Mouse (Mus musculus): ENCODE measurements around the gene Zfp69. TPM values are rescaled to one million over a fixed set of nuclear protein-coding genes. Genes with fewer than 3 reads are reported as not detected.
A peak's percentile ranks its signal among the peaks of the same experiment; 100 is the strongest.

Gene Zfp69
- total RNA-seq, 2 experiments from 2014 or later: 0.20 to 0.42 TPM

GRCm38 (mm10) chr4:120913861-120914260, 37.6 kb downstream of the Zfp69 start:
- intact Hi-C loops (cut with DNase I): no loop called here
- Histone ChIP-seq H3K4me3 (no peak overlapping the region), H3K27ac (no peak overlapping the region)
- no peak for TF ChIP-seq CTCF (IDR thresholded peaks at IDR 0.05)
- no peak for DNase-seq

DNA sequence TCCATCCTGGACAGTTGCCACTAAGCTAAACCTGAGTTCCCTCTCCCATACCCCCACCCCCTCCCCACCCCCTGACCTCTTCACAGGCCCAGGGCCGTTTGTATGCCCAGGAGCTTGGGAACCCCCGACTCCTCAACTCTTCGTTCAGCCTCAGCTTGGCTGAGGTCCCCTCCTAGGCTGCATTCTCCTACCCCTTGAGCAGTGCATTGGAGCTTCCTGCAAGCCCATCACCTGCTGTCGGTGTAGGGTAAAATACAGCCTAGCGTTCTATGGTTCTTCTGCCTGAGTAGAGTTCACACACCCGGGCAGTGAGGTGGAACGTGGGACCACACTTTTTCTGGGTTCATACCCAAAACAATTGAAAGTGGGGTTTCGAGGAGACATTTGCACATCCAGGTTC, 38.1 kb downstream of the Zfp69 start:
- Histone ChIP-seq H3K27ac (no peak overlapping the region), H3K4me3 (no peak overlapping the region)
- intact Hi-C loops (cut with DNase I): no loop called here
- no peak for DNase-seq
- no peak for TF ChIP-seq CTCF (IDR thresholded peaks at IDR 0.05)

- Histone ChIP-seq H3K27ac (no peak overlapping the region), H3K4me3 (no peak overlapping the region)
- no peak for TF ChIP-seq CTCF (IDR thresholded peaks at IDR 0.05)
- intact Hi-C loops (cut with DNase I): no loop called here
- no peak for DNase-seq
Observed at GRCm38 (mm10) chr4:120912866-120913265, 38.6 kb downstream of the Zfp69 start.

GRCm38 (mm10) chr4:120911086-120911485, 40.4 kb downstream of the Zfp69 start:
- H3K4me3 ChIP-seq: no peak overlapping the region
- intact Hi-C loops (cut with DNase I): no loop called here
- H3K27ac ChIP-seq: no peak overlapping the region
- DNase-seq: no peak
- TF ChIP-seq CTCF (IDR thresholded peaks at IDR 0.05): no peak

DNA sequence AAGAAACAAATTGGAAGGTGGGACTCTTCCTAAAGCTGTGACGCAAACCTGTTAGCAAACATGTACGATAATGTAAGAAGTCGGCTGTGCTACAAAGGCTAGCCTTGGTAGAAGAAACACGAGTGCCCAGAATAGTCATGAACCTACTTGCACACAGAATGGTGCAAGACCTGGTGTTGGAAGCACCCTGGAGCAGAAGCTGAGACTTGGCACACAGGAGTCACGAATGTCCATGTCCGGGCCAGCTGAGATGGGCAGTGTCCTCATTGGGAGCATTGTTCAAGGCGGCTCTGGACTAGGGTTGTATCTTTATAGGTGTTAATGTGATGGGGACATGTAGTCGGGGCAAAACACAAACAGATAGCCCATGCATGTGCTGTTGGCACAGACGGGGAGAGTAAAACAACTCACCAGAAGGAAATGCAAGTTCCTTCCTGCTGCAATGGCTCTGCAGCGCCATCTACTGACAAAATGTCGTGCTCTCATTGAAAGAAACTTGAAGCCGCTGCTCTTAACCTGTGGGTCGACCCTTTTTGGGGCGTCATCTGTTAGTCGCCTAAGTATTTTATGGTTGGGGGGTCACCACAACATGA, 41.8 kb downstream of the Zfp69 start:
- DNase-seq: peak; percentile 61
- peak; percentile 81 for TF ChIP-seq CTCF (IDR thresholded peaks at IDR 0.05)
- H3K27ac ChIP-seq: no peak overlapping the region
- H3K4me3 ChIP-seq: 0 out of 2 replicates have a peak overlapping the region, but pooled peaks have one; percentile 23
- intact Hi-C loops (cut with DNase I): loop anchor here (1.0 kb wide), 1 partner anchor 58 kb away; no protein-coding TSS in a partner anchor

- no peak for DNase-seq
- no peak overlapping the region for H3K4me3 ChIP-seq
- intact Hi-C loops (cut with DNase I): no loop called here
- H3K27ac ChIP-seq: no peak overlapping the region
- no peak for TF ChIP-seq CTCF (IDR thresholded peaks at IDR 0.05)
Observed at GRCm38 (mm10) chr4:120905644-120906043, 45.9 kb downstream of the Zfp69 start.

DNA sequence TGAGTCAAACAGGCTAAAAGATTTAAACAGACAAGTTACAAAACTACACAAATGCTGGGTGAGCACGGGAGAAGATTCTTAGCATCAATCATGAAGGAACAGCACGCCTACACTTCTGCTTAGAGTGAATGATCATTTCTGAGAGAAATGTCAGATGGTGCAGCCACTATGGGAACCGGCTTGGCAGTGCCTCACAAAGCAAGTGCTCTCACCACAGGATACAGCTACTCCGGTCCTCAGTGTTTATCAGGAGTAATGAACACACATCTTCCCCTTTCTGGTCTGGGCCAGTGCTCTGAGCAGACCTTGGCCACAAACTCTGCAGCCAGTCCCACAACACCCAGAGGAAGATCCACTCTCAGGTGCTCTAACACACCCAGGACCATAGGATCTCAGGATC, 47.0 kb downstream of the Zfp69 start:
- Histone ChIP-seq H3K27ac (no peak overlapping the region), H3K4me3 (no peak overlapping the region)
- TF ChIP-seq CTCF (IDR thresholded peaks at IDR 0.05): no peak
- no peak for DNase-seq
- intact Hi-C loops (cut with DNase I): no loop called here

- intact Hi-C loops (cut with DNase I): no loop called here
- DNase-seq: no peak
- Histone ChIP-seq H3K4me3 (no peak overlapping the region), H3K27ac (no peak overlapping the region)
- TF ChIP-seq CTCF (IDR thresholded peaks at IDR 0.05): no peak
Observed at GRCm38 (mm10) chr4:120895810-120896584, 55.5 kb downstream of the Zfp69 start.

GRCm38 (mm10) chr4:120895226-120895625, 56.3 kb downstream of the Zfp69 start:
- no peak for DNase-seq
- Histone ChIP-seq H3K4me3 (no peak overlapping the region), H3K27ac (no peak overlapping the region)
- TF ChIP-seq CTCF (IDR thresholded peaks at IDR 0.05): no peak
- intact Hi-C loops (cut with DNase I): no loop called here

GRCm38 (mm10) chr4:120894584-120894983, 56.9 kb downstream of the Zfp69 start:
- Histone ChIP-seq H3K4me3 (no peak overlapping the region), H3K27ac (no peak overlapping the region)
- no peak for TF ChIP-seq CTCF (IDR thresholded peaks at IDR 0.05)
- intact Hi-C loops (cut with DNase I): no loop called here
- DNase-seq: no peak

- Histone ChIP-seq H3K27ac (no peak overlapping the region), H3K4me3 (no peak overlapping the region)
- TF ChIP-seq CTCF (IDR thresholded peaks at IDR 0.05): no peak
- intact Hi-C loops (cut with DNase I): no loop called here
- no peak for DNase-seq
Observed at GRCm38 (mm10) chr4:120893656-120894401, 57.7 kb downstream of the Zfp69 start.

DNA sequence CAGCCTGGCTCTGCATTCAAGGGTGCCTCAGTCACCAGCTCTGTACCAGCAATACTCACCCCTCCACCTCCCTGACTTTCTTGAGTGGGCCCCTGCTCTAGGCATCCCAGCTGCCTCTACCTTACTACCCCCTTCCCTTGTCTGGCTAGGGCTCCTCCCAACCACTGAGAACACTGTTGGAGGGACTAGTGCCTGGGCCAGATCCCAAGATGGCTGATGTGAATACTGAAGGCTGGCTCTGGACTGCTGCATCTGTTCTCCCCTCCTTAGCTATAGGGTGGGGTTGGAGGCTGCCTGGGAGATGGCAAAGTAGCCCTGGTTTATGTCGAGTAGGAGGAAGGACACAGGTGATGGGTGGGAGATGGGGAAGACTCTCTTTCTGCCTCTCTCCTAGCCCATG, 59.0 kb downstream of the Zfp69 start:
- TF ChIP-seq CTCF (IDR thresholded peaks at IDR 0.05): no peak
- intact Hi-C loops (cut with DNase I): no loop called here
- H3K4me3 ChIP-seq: no peak overlapping the region
- H3K27ac ChIP-seq: no peak overlapping the region
- DNase-seq: no peak

DNA sequence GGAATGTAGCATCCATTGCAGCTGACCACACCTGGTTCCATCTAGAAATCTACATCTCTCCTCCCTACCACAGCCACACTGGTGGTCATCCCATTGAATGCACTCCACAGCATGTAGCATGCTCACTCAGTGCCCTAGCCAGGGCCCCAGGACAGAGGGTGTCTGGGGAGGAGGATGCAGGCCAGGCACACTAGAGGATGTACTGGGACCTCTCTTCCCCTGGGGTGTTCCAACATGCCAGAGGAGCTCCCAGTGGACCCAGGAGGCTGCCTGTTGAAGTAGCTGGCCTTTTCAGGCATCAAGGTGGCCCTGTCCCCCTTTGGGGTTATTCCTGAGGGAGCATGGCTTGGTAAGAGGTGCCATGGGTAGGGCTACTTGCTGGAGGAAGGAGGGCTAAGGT, 59.5 kb downstream of the Zfp69 start:
- no peak overlapping the region for H3K27ac ChIP-seq
- no peak for DNase-seq
- intact Hi-C loops (cut with DNase I): no loop called here
- no peak for TF ChIP-seq CTCF (IDR thresholded peaks at IDR 0.05)
- H3K4me3 ChIP-seq: no peak overlapping the region

Data from gastrocnemius, adult 2 months (tissue).